Comparison of ENCODE assay signal across 24 mouse cellular contexts in genomic region chr12:59815965-59816364, GRCm38 (mm10).
DNase-seq lines count a peak whose midpoint lies in the region; ATAC-seq lines count a peak whose summit lies in the region.
"Had no signal": no experiment of that assay in that cellular context is flagged by ENCODE, and none has a peak within 500 bp of the region (broad histone marks: within the 10 kb centered on the region; RNA-seq: fewer than 3 reads in every experiment).

No protein-coding gene starts in this region.

- no peak overlapping the region for H3K9ac ChIP-seq in limb, embryonic 11.5 days (ENCODE audit: low read length)
- H3K9ac ChIP-seq: embryonic facial prominence, embryonic 15.5 days; heart, embryonic 15.5 days; hindbrain, embryonic 15.5 days had no signal

- no peaks in the 10 kb centered on the region for H3K4me1 ChIP-seq in limb, embryonic 11.5 days (ENCODE audit: control insufficient read depth, insufficient read depth, low read length)
- peaks cover 7% of the 10 kb centered on the region; the same call in 1 of the 2 replicates for H3K4me1 ChIP-seq in limb, embryonic 10.5 days
- H3K4me1 ChIP-seq: embryonic facial prominence, embryonic 15.5 days; forebrain, embryonic 10.5 days; heart, embryonic 15.5 days; hindbrain, embryonic 10.5 days; hindbrain, embryonic 15.5 days had no signal

- 29% methylated on average over 4 of the region's 4 CpGs for WGBS in limb, embryonic 11.5 days
- 55% methylated on average over 4 of the region's 4 CpGs for WGBS in limb, embryonic 10.5 days

- H3K27me3 ChIP-seq in limb, embryonic 11.5 days (ENCODE audit: control insufficient read depth, insufficient read depth, low read length) = no peaks in the 10 kb centered on the region
- H3K27me3 ChIP-seq in limb, embryonic 10.5 days (ENCODE audit: low read depth, poor library complexity, severe bottlenecking) = no peaks in the 10 kb centered on the region
- H3K27me3 ChIP-seq: CH12.LX; embryonic facial prominence, embryonic 15.5 days; heart, embryonic 15.5 days; hindbrain, embryonic 15.5 days; Patski had no signal

- H3K27ac ChIP-seq in limb, embryonic 11.5 days (replicated peaks; ENCODE audit: low read depth, low read length) = no peak overlapping the region
- no peak overlapping the region for H3K27ac ChIP-seq in limb, embryonic 10.5 days
- H3K27ac ChIP-seq: embryonic facial prominence, embryonic 15.5 days; forebrain, embryonic 10.5 days; heart, adult 2 months; heart, embryonic 15.5 days; hindbrain, embryonic 10.5 days; hindbrain, embryonic 15.5 days had no signal

- no peak overlapping the region for H3K4me3 ChIP-seq in limb, embryonic 11.5 days (ENCODE audit: low read depth, low read length)
- H3K4me3 ChIP-seq in limb, embryonic 10.5 days = no peak overlapping the region
- H3K4me3 ChIP-seq: embryonic facial prominence, embryonic 15.5 days; erythroblast, embryonic 14.5 days; forebrain, embryonic 10.5 days; heart, adult 2 months; heart, embryonic 15.5 days; hindbrain, embryonic 10.5 days; hindbrain, embryonic 15.5 days had no signal

- no peak overlapping the region for H3K4me2 ChIP-seq in limb, embryonic 11.5 days (ENCODE audit: low read depth, severe bottlenecking)
- H3K4me2 ChIP-seq: embryonic facial prominence, embryonic 15.5 days; heart, embryonic 11.5 days; heart, embryonic 15.5 days; hindbrain, embryonic 15.5 days had no signal

- DNase-seq in heart, adult 11 months = peak; percentile 10
- no peak for DNase-seq in heart, postnatal 4 days
- DNase-seq in limb, embryonic 11.5 days (ENCODE audit: low spot score) = peak; percentile 22
- no peak for DNase-seq in limb, embryonic 10.5 days (ENCODE audit: low spot score)
- DNase-seq in hindlimb bud, embryonic 11.5 days (ENCODE audit: extremely low spot score, low read depth, low spot score) = peak; percentile 18
- no peak for DNase-seq in adrenal gland, postnatal 25 days
- DNase-seq: adrenal gland, postnatal 14 days; cerebellum, adult 8-10 months; cerebellum, postnatal 14 days; gastrocnemius, postnatal 10 days; heart, adult 2 months; heart, postnatal 14 days had no signal

- H3K9me3 ChIP-seq in limb, embryonic 11.5 days (ENCODE audit: control insufficient read depth, low read length) = no peaks in the 10 kb centered on the region
- H3K9me3 ChIP-seq in limb, embryonic 10.5 days (replicated peaks) = no peaks in the 10 kb centered on the region
- H3K9me3 ChIP-seq: embryonic facial prominence, embryonic 15.5 days; forebrain, embryonic 10.5 days; heart, embryonic 15.5 days; hindbrain, embryonic 10.5 days; hindbrain, embryonic 15.5 days had no signal

- H3K36me3 ChIP-seq in limb, embryonic 11.5 days (ENCODE audit: control insufficient read depth, insufficient read depth, low read length) = no peaks in the 10 kb centered on the region
- H3K36me3 ChIP-seq in limb, embryonic 10.5 days = no peaks in the 10 kb centered on the region
- H3K36me3 ChIP-seq: embryonic facial prominence, embryonic 15.5 days; forebrain, embryonic 10.5 days; heart, embryonic 15.5 days; hindbrain, embryonic 10.5 days; hindbrain, embryonic 15.5 days had no signal

- peak; percentile 75; the same call in 1 of the 2 replicates for ATAC-seq in limb, embryonic 11.5 days (ENCODE audit: insufficient number of reproducible peaks, low FRiP score, low TSS enrichment, low read depth)
- ATAC-seq: activated CD4-positive, CD25-positive, alpha-beta regulatory T cell, adult 4 months; forebrain, embryonic 14.5 days; inflammation-experienced regulatory T-cells, adult 6 months; Patski had no signal

Comparison
In these comparisons a context has a peak if more than half of its experiments do, and no peak if none do; other contexts are left out.
1. DNase-seq: peak in heart, adult 11 months (single experiment), limb, embryonic 11.5 days (single experiment) and hindlimb bud, embryonic 11.5 days (single experiment); none in heart, postnatal 4 days (single experiment), limb, embryonic 10.5 days (single experiment) and adrenal gland, postnatal 25 days (single experiment).